Mouse (Mus musculus) spleen, adult 2 months (tissue): ENCODE measurements at regions not wholly inside any gene's neighbourhood (a gene's known extent, or its start where the extent isn't known, plus 50 kb on each side); places are given as distances from the start of the nearest gene placed in this dataset.

Experiments
- DNase-seq, 2 experiments: peaks; one replicate each; pipeline versions ENCODE4 v3.0.0 to v3.0.0-alpha.2; 2012 to 2021; ENCODE audit warnings: low spot score in 2 of 2, low read depth in 1 of 2
- H3K27ac ChIP-seq: fragments of 200-500 bp; 2 replicates; pipeline ENCODE4 v1.5.1; 2012; ENCODE audit warnings: low read length, inconsistent platforms; ENCODE audit not compliant: insufficient read depth
- H3K27me3 ChIP-seq: fragments of 200-500 bp; 2 replicates; pipeline ENCODE4 v1.6.1; 2012; ENCODE audit warnings: mild to moderate bottlenecking, moderate library complexity, low read length, inconsistent platforms; ENCODE audit not compliant: control insufficient read depth, insufficient read depth
- H3K36me3 ChIP-seq: fragments of 200-500 bp; 2 replicates; pipeline ENCODE4 v1.6.1; 2012; ENCODE audit warnings: mild to moderate bottlenecking, low read length, inconsistent platforms; ENCODE audit not compliant: control insufficient read depth, insufficient read depth
- H3K4me1 ChIP-seq: fragments of 200-500 bp; 2 replicates; pipeline ENCODE4 v1.6.1; 2011; ENCODE audit warnings: inconsistent platforms; ENCODE audit not compliant: control insufficient read depth, insufficient read depth, insufficient read length
- H3K4me3 ChIP-seq: fragments of 200-500 bp; 2 replicates; pipeline ENCODE4 v1.5.1; 2011; ENCODE audit warnings: mild to moderate bottlenecking, inconsistent platforms; ENCODE audit not compliant: insufficient read depth, insufficient read length; ENCODE audit errors: extremely low read depth
- CTCF ChIP-seq: fragments of 200-500 bp; IDR thresholded peaks from 2 replicates; pipeline ENCODE4 v1.5.1; 2011; ENCODE audit warnings: mild to moderate bottlenecking, inconsistent platforms; ENCODE audit not compliant: insufficient read depth, insufficient read length, insufficient replicate concordance; ENCODE audit errors: extremely low read depth
- POLR2A ChIP-seq: fragments of 200-500 bp; IDR thresholded peaks from 2 replicates; pipeline ENCODE4 v1.6.1; 2011; ENCODE audit warnings: low read depth, low read length, inconsistent platforms
- WGBS: fragments of 180-500 bp; shearing (Covaris S2); methylation state at CpG from one replicate; pipeline ENCODE4 v1.1.7; 2018; 5-methylcytosine and 5-hydroxymethylcytosine counted together

DNA sequence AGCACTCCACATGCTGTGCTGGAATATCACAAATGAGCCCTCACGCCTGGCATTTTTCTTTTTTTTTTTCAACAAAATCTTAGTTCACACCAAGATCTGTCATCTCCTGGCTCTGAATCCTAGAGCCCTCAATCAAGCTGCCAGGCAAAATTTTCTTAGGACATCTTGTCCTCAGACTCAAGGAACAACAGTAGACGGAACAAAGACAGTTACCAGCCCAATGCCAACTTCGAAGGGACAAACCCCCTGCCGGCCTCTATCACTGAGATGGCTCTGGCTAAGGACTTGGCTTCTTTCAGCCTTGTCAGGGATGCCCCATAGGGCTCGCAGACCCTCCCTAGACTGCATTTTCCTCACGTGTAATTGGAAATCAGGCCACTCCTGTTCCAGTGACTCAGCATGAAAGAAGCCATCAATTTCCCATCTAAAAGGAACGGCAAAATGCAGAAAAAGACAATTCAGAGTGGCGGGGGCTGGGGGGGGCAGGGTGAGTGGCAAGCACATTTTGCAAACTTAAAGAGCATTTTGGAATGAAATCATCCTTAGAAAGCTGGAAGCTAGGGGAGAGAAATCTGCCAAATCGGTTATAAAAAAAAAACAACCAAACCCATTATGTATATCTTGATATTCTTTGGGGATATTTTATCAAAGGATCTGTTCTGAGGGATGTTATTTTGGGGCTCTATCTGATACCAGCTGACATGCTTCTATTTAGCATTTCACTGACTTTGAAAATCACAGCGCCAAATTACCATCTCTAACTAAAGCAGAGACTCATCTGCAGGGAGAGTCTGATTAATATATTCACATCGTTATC lies 116.1 kb upstream of the Sulf2 start:
- no peak for DNase-seq
- TF ChIP-seq POLR2A (no peak), CTCF (no peak)
- Histone ChIP-seq H3K4me3 (no peak overlapping the region), H3K27ac (no peak overlapping the region), H3K36me3 (no peaks in the 10 kb centered on the region), H3K27me3 (no peaks in the 10 kb centered on the region), H3K4me1 (no peaks in the 10 kb centered on the region; the same call in 1 of the 2 replicates)
- WGBS: 79% methylated on average over 11 of the region's 11 CpGs

DNA sequence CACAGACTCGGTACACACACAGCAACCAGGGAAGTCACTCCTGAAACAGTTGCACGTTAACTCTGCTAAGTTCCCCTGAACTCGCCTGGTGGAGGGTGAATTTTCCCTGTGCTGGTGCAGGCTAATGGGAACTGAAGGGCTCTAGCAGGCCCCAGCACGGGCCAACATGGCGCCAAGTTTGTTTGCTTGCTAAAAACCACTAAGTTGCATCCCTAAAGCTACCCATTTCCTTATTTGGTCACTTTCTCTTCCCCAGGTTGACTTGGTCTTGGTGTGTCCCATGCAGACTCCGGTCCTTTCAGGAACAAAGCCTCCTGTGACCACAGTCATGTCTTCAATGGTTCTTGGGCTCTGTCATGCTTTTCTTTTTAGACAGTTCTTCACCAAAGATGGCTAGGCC lies 114.5 kb upstream of the Sulf2 start:
- Histone ChIP-seq H3K4me1 (no peaks in the 10 kb centered on the region; the same call in 1 of the 2 replicates), H3K27me3 (no peaks in the 10 kb centered on the region), H3K27ac (no peak overlapping the region), H3K36me3 (no peaks in the 10 kb centered on the region), H3K4me3 (no peak overlapping the region)
- WGBS: 85% methylated on average over 6 of the region's 6 CpGs
- no peak for TF ChIP-seq POLR2A
- no peak for TF ChIP-seq CTCF
- DNase-seq: no peak

DNA sequence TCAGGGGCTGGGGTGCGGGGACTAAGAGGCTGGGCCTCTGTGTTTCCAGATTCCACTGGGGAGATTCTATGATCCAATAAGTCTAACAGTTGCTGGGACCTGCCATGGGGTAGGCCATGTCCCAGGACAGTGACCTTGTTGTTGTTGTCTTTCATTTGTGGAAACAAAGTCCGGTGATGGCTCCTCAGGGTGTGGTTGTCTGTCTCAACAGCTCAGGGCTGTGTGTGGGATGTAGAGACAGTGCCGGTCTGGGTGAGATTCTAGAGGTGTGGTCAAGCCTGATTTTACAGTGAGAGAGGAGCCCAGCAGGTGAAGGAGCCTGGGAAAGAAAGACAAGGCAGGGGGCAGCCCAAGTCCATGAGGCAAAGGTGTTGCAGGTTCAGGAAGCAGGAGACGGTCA lies 111.5 kb upstream of the Sulf2 start:
- H3K27me3 ChIP-seq: no peaks in the 10 kb centered on the region
- no peaks in the 10 kb centered on the region for H3K36me3 ChIP-seq
- WGBS: 90% methylated on average over 4 of the region's 4 CpGs
- H3K4me1 ChIP-seq: peaks cover 2% of the 10 kb centered on the region
- TF ChIP-seq POLR2A: no peak
- TF ChIP-seq CTCF: no peak
- DNase-seq: no peak
- no peak overlapping the region for H3K27ac ChIP-seq
- no peak overlapping the region for H3K4me3 ChIP-seq

DNA sequence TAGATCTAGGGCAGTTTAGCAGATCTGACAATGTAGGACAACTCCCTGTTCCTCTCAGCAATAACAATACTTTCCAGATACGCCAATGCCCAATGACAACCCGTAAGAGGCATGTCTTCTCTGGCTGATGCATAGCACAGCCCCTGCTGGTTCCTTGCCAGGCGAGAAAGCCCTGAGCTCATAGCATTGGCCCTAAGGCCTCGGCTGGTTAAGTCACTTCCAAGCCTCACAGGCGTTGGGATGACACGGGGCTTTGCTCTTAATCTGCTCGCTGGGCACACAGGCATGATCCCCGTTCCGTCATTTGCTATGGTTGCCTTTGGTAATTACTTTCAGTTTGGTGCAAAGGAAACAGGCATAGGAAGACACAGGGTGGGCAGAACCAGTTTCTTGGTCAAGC lies 111.0 kb upstream of the Sulf2 start:
- Histone ChIP-seq H3K27me3 (no peaks in the 10 kb centered on the region), H3K27ac (no peak overlapping the region), H3K4me3 (no peak overlapping the region), H3K4me1 (peaks cover 4% of the 10 kb centered on the region), H3K36me3 (no peaks in the 10 kb centered on the region)
- TF ChIP-seq POLR2A (no peak), CTCF (no peak)
- no peak for DNase-seq
- WGBS: 93% methylated on average over 9 of the region's 9 CpGs

DNA sequence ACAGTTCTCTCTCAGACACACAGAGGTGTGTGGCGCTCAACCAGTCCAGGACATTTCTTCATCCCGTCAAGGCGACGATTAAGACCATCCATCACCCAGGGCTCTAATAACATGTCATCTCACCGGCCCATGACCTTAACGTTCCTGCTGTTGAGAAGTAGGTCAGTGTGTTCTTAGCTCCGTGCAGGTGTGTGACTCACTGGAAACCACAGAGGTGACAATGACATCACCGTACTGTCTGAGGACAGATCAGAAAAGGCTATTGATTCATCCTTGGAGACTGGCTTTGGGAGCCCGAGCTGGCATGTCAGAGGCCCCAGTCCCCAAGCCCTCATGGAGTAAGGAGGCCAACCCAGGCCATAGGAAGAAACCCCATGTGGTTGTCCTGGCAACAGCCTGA lies 109.3 kb upstream of the Sulf2 start:
- Histone ChIP-seq H3K4me3 (no peak overlapping the region), H3K4me1 (peaks cover 4% of the 10 kb centered on the region), H3K27ac (no peak overlapping the region), H3K36me3 (no peaks in the 10 kb centered on the region), H3K27me3 (no peaks in the 10 kb centered on the region)
- WGBS: 80% methylated on average over 9 of the region's 9 CpGs
- DNase-seq: no peak
- TF ChIP-seq CTCF (no peak), POLR2A (no peak)

DNA sequence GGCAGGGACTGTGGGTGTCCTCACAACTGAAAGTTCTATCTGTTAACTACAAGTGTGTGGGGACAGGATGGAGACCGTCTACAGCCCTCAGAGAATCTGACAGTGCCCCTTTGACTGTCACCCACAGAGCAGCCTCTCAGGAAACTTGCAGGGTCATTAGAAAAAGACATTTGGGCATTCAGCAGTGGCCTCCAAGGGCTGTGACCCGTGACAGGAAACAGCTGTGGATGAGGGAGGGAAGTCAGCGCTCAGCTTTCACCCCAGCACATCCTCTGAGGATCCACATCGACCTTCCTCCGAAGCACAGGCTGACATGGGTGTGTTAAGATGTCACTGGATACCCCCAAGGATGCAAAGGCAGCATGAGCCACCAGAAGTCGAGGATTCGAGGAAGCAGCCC lies 106.3 kb upstream of the Sulf2 start:
- peak in 1 of 2 experiments; percentile 30 for DNase-seq
- no peak for TF ChIP-seq POLR2A
- no peak for TF ChIP-seq CTCF
- H3K27me3 ChIP-seq: no peaks in the 10 kb centered on the region
- WGBS: 3% methylated on average over 7 of the region's 7 CpGs
- peaks cover 4% of the 10 kb centered on the region for H3K4me1 ChIP-seq
- H3K27ac ChIP-seq: no peak overlapping the region
- H3K36me3 ChIP-seq: no peaks in the 10 kb centered on the region
- H3K4me3 ChIP-seq: no peak overlapping the region

DNA sequence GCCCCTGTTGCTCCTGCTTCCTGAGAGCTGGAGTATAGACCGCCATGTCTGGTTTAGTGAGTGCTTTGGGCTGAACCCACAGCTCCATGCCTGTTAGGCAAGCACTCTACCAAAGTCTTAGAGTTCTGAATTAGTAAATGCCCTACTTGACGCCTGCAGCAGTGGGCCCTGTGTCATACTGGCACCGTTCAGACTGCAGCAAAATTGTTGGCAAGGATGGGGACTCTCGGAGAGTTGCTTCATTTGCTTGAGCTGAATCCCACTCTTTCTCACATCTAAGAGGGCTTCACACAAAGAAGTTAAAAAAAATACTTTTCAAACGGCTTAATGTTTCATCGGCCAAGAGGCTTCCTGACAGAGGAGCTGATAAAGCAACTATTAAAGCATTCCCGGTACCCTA lies 105.6 kb upstream of the Sulf2 start:
- Histone ChIP-seq H3K36me3 (no peaks in the 10 kb centered on the region), H3K4me1 (peaks cover 4% of the 10 kb centered on the region), H3K4me3 (no peak overlapping the region), H3K27me3 (no peaks in the 10 kb centered on the region), H3K27ac (no peak overlapping the region)
- WGBS: 76% methylated on average over 7 of the region's 7 CpGs
- DNase-seq: no peak
- TF ChIP-seq CTCF (no peak), POLR2A (no peak)
